Mouse (Mus musculus) left cerebral cortex, postnatal 36 days (tissue): ENCODE data around the gene Cnn3. TPM values are rescaled to one million over a fixed set of nuclear protein-coding genes. Genes with fewer than 3 reads are reported as not detected.

ENCODE experiments used
- DNase-seq, 2 experiments: peaks; one replicate each; pipeline ENCODE4 v3.0.0; 2021 to 2022; ENCODE audit warnings: low spot score in 2 of 2, mixed read lengths in 1 of 2
- intact Hi-C: fragments of 180-260 bp; cut with DNase I; formaldehyde crosslinking; loops from one replicate; pipeline ENCODE4 v1.15.1; 2025
- total RNA-seq, 2 experiments: library from RNA; stranded (reverse); gene quantifications; 2 replicates each; pipeline ENCODE4 v1.2.3; 2021

Gene Cnn3
- total RNA-seq, 2 experiments from 2014 or later, result 63.0 to 67.5 TPM

- intact Hi-C loops, result no loop called here
- DNase-seq, result no peak
These were observed 17.6 kb downstream of the Cnn3 start for GRCm38 (mm10) chr3:121443861-121444271.

- intact Hi-C loops, result no loop called here
- DNase-seq, result no peak
These were observed 18.1 kb downstream of the Cnn3 start for GRCm38 (mm10) chr3:121444414-121444813.

DNA sequence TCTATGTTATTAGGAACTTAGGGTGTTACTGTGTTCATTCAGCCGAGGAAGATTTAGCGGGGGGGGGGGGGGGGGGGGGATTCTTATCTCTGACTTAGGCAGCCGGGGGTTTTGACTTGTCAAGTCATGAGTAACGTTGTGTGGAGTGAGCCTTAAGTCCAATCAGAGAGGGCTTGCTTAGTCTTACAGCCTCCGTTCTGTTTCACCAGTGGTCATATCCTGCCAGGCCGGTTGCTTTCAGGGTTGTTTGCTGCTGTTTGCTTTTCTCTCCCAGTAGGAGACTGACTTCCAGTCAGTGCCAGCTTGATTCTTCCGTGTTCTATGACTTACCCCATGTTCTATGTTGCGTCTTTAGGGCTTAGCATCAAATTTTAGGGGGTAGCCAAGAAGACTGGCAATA lies 20.2 kb downstream of the Cnn3 start:
- DNase-seq, result no peak
- intact Hi-C loops, result no loop called here

DNA sequence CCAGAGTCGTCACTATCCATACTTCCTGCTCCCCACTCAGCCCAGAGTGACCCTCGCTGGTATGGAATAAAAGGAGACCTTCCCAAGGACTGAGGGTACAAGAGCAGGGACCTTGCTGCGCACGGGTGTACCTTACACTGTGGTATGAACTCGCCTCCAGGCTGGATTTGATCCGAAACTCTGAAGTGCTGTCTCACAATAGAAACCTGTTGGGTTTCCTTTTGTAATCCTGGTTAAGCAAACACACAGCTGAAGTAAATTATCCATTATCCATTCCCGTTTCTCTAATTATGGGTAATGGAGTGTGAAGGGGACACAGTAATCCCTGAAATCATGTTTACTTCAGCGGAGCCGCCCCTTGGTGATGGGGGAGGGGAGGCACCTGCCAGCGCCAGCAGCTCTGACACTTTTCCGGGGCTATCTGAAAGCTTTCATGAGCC lies 21.8 kb downstream of the Cnn3 start:
- no peak for DNase-seq
- intact Hi-C loops, result no loop called here

GRCm38 (mm10) chr3:121448606-121449005 lies 22.3 kb downstream of the Cnn3 start:
- no peak for DNase-seq
- intact Hi-C loops, result no loop called here

- intact Hi-C loops, result no loop called here
- no peak for DNase-seq
These were observed 23.2 kb downstream of the Cnn3 start for GRCm38 (mm10) chr3:121449527-121449926.

DNA sequence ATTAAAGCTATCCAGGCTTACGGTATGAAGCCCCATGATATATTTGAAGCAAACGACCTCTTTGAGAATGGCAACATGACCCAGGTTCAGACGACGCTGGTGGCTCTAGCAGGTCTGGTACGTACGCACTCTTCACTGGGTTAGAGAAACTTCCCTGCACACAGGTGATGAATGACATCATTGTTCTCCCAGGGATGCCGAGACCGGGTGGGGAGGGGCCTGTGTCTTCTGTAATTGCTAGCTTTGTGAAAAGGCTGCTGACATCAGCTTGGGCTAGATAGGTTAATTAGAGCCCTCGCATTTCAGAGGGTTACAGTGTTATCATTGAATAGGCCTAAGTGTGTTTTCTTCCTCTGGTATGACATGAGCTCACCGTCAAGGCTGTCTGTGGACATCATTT lies 25.1 kb downstream of the Cnn3 start:
- intact Hi-C loops, result no loop called here
- DNase-seq, result no peak

DNA sequence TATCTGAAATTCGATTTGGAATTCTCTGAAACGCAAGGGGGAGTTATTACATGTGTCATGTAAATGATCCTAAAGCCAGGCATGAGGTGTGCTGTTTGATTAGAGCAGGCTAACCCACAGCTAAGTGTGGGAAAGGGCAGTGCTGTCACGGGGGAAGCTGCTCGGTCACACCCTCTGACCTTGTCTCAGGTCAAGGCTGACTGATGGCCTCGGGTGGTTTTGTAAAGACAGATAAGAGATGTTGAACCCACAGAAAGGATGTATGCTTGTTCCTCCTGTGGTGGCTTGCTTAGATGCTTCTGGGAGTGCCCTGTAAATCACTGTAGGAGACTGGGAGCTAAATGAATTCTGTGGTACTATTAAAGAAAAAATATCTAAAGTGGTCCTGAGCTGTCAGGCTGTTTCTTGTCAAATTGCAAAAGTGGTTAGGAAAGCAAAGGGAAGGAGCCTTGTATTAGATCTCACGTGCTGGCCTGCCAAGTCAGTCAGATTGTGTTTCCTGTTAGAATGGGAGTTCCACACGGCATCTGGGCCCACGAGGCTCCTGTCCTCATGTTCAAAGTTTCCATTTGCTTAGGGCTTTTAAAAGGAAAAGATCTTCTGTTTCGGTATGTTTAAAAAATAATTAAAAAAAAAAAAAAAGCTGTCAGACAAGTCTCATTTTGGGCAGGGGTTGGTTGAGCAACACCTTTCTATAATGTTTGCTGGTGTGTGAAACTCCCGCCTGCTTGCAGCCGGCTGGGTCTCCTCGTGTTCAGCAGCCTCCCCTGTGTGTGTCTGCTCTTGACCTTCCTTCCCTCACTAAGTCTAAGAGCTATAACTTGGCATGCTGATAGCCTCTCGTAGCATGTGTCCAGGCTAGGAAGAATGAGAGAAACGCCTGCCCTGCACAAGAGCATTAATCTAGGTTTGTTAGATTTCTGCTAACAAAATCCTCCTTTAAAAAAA lies 32.5 kb downstream of the Cnn3 start:
- intact Hi-C loops, result no loop called here

GRCm38 (mm10) chr3:121460473-121461193 lies 34.3 kb downstream of the Cnn3 start:
- intact Hi-C loops, result no loop called here

More for the DNA sequence above, 32.5 kb downstream of the Cnn3 start:
- DNase-seq, result no peak

DNA sequence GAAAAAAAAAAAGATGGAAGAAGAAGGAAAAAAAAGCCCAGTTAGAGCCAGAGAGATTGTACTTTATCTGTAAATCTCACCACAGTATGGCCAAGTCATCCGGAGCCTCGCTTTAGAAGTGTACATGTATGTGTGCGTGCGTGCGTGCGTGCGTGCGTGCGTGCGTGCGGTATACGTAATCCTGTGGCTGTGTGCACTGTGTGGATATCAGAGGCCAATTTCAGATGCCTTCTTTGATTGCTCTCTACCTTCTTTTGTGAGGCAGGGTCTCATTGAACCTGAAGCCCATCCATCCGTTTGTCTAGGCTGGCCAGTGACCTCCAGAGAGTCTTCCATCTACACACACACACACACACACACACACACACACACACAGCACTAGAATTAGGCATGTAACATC lies 35.2 kb downstream of the Cnn3 start:
- DNase-seq, result no peak
- intact Hi-C loops, result no loop called here

More at GRCm38 (mm10) chr3:121460473-121461193, 34.3 kb downstream of the Cnn3 start:
- DNase-seq, result no peak

DNA sequence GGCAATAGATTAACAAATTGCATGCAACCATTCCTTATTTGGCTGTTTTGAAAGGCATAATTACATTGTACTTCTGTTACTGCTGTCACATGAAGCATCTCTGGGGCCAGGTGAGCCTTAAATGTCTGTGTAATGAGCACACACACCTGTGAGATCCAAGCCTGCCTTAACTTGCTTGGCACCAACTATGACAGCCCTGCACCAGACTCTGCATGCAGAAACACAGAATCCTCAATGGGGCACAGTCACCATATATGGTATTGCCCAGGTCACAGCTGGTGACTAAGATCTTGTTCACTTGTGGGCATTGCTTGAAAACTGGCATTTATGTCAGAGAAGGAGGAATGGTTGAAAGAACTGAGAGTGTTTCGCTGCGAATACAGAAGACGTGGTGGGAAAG lies 36.5 kb downstream of the Cnn3 start:
- intact Hi-C loops, result no loop called here
- DNase-seq, result no peak

- DNase-seq, result no peak
- intact Hi-C loops, result no loop called here
These were observed 38.5 kb downstream of the Cnn3 start for GRCm38 (mm10) chr3:121464733-121465305.

GRCm38 (mm10) chr3:121465795-121466194 lies 39.5 kb downstream of the Cnn3 start:
- DNase-seq, result no peak
- intact Hi-C loops, result no loop called here

- DNase-seq, result no peak
- intact Hi-C loops, result no loop called here
These were observed 40.8 kb downstream of the Cnn3 start for GRCm38 (mm10) chr3:121467094-121467552.

- no peak for DNase-seq
- intact Hi-C loops, result no loop called here
These were observed 41.8 kb downstream of the Cnn3 start for GRCm38 (mm10) chr3:121468136-121468535.

DNA sequence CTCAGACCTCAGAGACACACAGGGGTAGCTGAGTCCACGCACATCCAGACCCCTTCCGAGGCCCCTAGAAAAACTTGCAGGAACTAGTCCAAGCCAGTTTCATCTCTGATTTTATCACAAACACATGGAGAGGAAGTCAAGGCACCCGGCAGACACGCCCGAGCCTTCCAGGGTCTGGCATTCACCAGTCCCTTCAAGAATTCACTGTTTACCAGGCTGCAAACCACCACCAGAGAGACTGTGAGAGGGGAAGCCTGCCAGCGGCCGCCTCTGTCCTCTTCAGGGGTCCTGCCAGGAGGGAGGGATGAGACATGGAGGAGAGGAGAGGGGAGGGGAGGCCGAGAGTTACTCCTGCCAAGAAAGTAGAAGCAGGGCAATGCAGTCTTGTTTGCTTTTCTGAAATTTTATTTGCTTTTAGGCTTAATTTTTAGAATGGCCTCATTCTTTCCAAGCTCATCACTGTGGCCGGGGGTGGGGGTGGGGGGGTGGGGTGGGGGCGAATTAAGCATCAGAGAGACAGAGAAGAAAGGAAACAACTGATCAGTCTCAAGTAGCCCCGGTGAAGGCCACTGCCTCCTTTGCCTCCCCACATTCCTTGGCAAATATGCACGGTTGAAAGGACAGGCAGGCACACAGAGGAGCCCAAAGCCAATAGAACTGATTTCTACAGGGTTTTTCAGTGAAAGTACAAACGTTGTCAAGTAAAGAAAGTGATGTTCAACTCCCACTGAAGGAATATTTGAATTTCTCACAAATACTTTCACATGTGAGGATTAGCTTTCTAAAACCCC lies 43.1 kb downstream of the Cnn3 start:
- intact Hi-C loops, result no loop called here
- no peak for DNase-seq

DNA sequence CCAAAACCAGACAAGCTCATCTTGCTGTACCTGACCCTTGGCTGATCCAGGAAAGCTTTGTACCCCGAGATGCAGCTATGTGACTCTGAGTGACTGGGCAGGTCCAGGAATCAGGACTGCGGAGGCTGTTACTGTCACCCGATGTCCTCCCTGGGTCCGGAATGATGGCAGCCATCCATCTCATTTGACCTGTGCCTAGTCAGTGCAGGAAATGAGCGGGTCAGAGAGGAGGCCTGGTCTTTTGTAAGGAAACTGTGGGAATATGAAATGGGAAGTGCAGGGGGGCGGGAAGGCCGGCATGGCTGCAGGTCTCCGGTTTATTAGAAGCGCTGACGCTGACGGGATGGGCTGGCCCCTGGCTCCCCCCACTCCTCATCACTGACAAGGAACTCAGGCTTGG lies 45.4 kb downstream of the Cnn3 start:
- intact Hi-C loops, result no loop called here

GRCm38 (mm10) chr3:121474738-121475137 lies 48.4 kb downstream of the Cnn3 start:
- no peak for DNase-seq
- intact Hi-C loops, result no loop called here

More for the DNA sequence above, 45.4 kb downstream of the Cnn3 start:
- no peak for DNase-seq
